Mouse (Mus musculus): ENCODE measurements at regions not wholly inside any gene's neighbourhood (a gene's known extent, or its start where the extent isn't known, plus 50 kb on each side); places are given as distances from the start of the nearest gene placed in this dataset.

DNA sequence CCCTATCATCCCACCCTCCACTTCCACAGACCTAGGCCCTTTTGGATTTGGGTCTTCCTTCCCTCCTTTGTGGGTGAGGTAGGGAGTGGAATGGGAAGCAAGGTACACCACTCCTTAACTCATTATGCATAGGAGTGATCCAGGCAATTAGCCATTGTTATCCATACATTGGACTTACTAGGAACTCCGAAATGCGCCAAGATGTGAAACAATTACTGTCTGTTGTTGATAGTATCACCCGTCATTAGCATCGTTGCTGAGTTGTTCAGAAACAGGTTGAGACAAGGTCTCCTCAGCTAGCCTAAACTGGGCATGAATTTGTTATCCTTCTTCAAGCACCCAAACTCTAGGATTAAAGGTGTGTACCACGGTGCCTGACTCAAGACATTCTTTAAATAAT lies 246.3 kb upstream of the Hnrnpa3 start:
- Histone ChIP-seq H3K9me3 (replicated peaks; ENCODE audit: low read length) (no peaks in the 10 kb centered on the region), H3K4me2 (ENCODE audit: insufficient read depth, low read depth, poor library complexity, severe bottlenecking) (no peak overlapping the region), H3K79me2 (replicated peaks; ENCODE audit: control insufficient read depth, extremely low read depth, insufficient read depth, poor library complexity, severe bottlenecking) (no peaks in the 10 kb centered on the region), H3K4me3 (replicated peaks in 1 of 3; ENCODE audit: low read depth in 2 of 3, low read length in 2 of 3, poor library complexity in 1 of 3) (no peak overlapping the region), H3K27me3 (replicated peaks) (no peaks in the 10 kb centered on the region), H3K27ac (ENCODE audit: insufficient read depth, low read depth) (no peak overlapping the region), H3K9ac (ENCODE audit: insufficient read depth, low read depth) (no peak overlapping the region), H3K36me3 (replicated peaks in 1 of 2; ENCODE audit: control insufficient read depth in 1 of 2, insufficient read depth in 1 of 2, low read length in 1 of 2) (no peaks in the 10 kb centered on the region), H3K4me1 (ENCODE audit: control insufficient read depth in 1 of 2, insufficient read depth in 2 of 2) (no peaks in the 10 kb centered on the region)
- dilution Hi-C loops (cut with MboI; ENCODE audit: extremely low pct_ligation_motif_present, extremely low pct_unique_long_range_greater_than_20kb, low sequenced_read_pairs) (no loop called here), in situ Hi-C loops (cut with MboI; ENCODE audit: low pct_ligation_motif_present, low pct_unique_long_range_greater_than_20kb, low sequenced_read_pairs) (no loop called here)
- TF ChIP-seq HCFC1 (IDR thresholded peaks at IDR 0.05; ENCODE audit: low read depth, low read length) (no peak), TCF12 (IDR thresholded peaks at IDR 0.05; ENCODE audit: low read depth, low read length) (no peak), ZC3H11A (IDR thresholded peaks at IDR 0.05; ENCODE audit: low read depth, low read length) (no peak), UBTF (IDR thresholded peaks at IDR 0.05; ENCODE audit: low read depth, low read length) (no peak), CTCF (conservative IDR thresholded peaks at IDR 0.05 in 1 of 2, IDR thresholded peaks at IDR 0.05 in 1 of 2; ENCODE audit: low read depth in 2 of 2, low read length in 2 of 2) (no peak), KAT2A (IDR thresholded peaks at IDR 0.05; ENCODE audit: insufficient replicate concordance, low read length) (no peak), USF1 (IDR thresholded peaks at IDR 0.05; ENCODE audit: low read depth, low read length) (no peak), ZKSCAN1 (IDR thresholded peaks at IDR 0.05; ENCODE audit: borderline replicate concordance, low read depth, low read length) (no peak), MAZ (IDR thresholded peaks at IDR 0.05; ENCODE audit: low read depth, low read length) (no peak), IRF4 (IDR thresholded peaks at IDR 0.05; ENCODE audit: low read depth, low read length) (no peak), RAD21 (IDR thresholded peaks at IDR 0.05; ENCODE audit: low read depth, low read length) (no peak), MAFK (IDR thresholded peaks at IDR 0.05; ENCODE audit: insufficient replicate concordance, low read length) (no peak), E2F4 (IDR thresholded peaks at IDR 0.05; ENCODE audit: insufficient replicate concordance, low read depth, low read length) (no peak), MYC (IDR thresholded peaks at IDR 0.05; ENCODE audit: low read depth, low read length) (no peak), USF2 (conservative IDR thresholded peaks at IDR 0.05; ENCODE audit: low read depth, low read length) (no peak), JUN (IDR thresholded peaks at IDR 0.05; ENCODE audit: insufficient read depth, low read depth, low read length) (no peak), RCOR1 (conservative IDR thresholded peaks at IDR 0.05; ENCODE audit: low read depth, low read length) (no peak), ETS1 (conservative IDR thresholded peaks at IDR 0.05; ENCODE audit: low read depth, low read length) (no peak), NELFE (IDR thresholded peaks at IDR 0.05; ENCODE audit: low read depth, low read length) (no peak)
- no peak for DNase-seq (ENCODE audit: extremely low read depth)

DNA sequence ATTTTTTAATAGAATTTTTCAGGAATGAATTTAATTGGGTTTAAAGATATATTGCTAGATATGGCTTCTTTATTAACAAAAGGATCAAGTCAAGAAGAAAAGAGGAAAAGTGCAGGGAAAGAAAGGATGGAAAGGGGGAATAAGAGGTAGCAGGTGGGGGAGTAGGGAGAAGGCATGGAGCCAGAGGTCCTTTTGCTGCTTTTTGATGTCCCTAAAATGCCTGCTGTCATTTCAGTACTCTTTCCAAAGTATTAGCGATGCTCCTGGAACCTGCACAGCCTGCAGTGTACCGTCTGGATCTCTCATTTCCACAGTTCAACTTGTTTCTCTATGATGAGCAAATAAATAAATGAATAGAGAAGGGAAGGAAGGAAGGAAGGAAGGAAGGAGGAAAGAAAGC lies 240.4 kb upstream of the Hnrnpa3 start:
- H3K4me1 ChIP-seq (ENCODE audit: control insufficient read depth in 1 of 2, insufficient read depth in 2 of 2): no peaks in the 10 kb centered on the region
- no peaks in the 10 kb centered on the region for H3K79me2 ChIP-seq (replicated peaks; ENCODE audit: control insufficient read depth, extremely low read depth, insufficient read depth, poor library complexity, severe bottlenecking)
- no peak overlapping the region for H3K9ac ChIP-seq (ENCODE audit: insufficient read depth, low read depth)
- dilution Hi-C loops (cut with MboI; ENCODE audit: extremely low pct_ligation_motif_present, extremely low pct_unique_long_range_greater_than_20kb, low sequenced_read_pairs) (no loop called here), in situ Hi-C loops (cut with MboI; ENCODE audit: low pct_ligation_motif_present, low pct_unique_long_range_greater_than_20kb, low sequenced_read_pairs) (no loop called here)
- DNase-seq (ENCODE audit: extremely low read depth): no peak
- TF ChIP-seq SMC3 (IDR thresholded peaks at IDR 0.05; ENCODE audit: low read depth, low read length) (no peak), ZKSCAN1 (IDR thresholded peaks at IDR 0.05; ENCODE audit: borderline replicate concordance, low read depth, low read length) (no peak), GABPA (IDR thresholded peaks at IDR 0.05; ENCODE audit: insufficient replicate concordance, low read depth, low read length) (no peak), POLR2AphosphoS2 (IDR thresholded peaks at IDR 0.05; ENCODE audit: low read depth, low read length) (no peak), KAT2A (IDR thresholded peaks at IDR 0.05; ENCODE audit: insufficient replicate concordance, low read length) (no peak), MEF2A (IDR thresholded peaks at IDR 0.05; ENCODE audit: borderline replicate concordance, low read depth, low read length) (no peak), POLR2A (IDR thresholded peaks at IDR 0.05; ENCODE audit: low read depth, low read length) (no peak), RCOR1 (conservative IDR thresholded peaks at IDR 0.05; ENCODE audit: low read depth, low read length) (no peak), MAZ (IDR thresholded peaks at IDR 0.05; ENCODE audit: low read depth, low read length) (no peak), ZC3H11A (IDR thresholded peaks at IDR 0.05; ENCODE audit: low read depth, low read length) (no peak)
- H3K27me3 ChIP-seq (replicated peaks): no peaks in the 10 kb centered on the region
- no peak overlapping the region for H3K4me2 ChIP-seq (ENCODE audit: insufficient read depth, low read depth, poor library complexity, severe bottlenecking)
- no peak overlapping the region for H3K4me3 ChIP-seq (replicated peaks in 1 of 3; ENCODE audit: low read depth in 2 of 3, low read length in 2 of 3, poor library complexity in 1 of 3)
- H3K36me3 ChIP-seq (replicated peaks in 1 of 2; ENCODE audit: control insufficient read depth in 1 of 2, insufficient read depth in 1 of 2, low read length in 1 of 2): no peaks in the 10 kb centered on the region
- no peak overlapping the region for H3K27ac ChIP-seq (ENCODE audit: insufficient read depth, low read depth)
- no peaks in the 10 kb centered on the region for H3K9me3 ChIP-seq (replicated peaks; ENCODE audit: low read length)
